Mouse (Mus musculus): ENCODE data around the gene Ism2. TPM values are rescaled to one million over a fixed set of nuclear protein-coding genes. Genes with fewer than 3 reads are reported as not detected.

Ism2 gene
- not detected in 2 replicates for polyA plus RNA-seq (2012)

DNA sequence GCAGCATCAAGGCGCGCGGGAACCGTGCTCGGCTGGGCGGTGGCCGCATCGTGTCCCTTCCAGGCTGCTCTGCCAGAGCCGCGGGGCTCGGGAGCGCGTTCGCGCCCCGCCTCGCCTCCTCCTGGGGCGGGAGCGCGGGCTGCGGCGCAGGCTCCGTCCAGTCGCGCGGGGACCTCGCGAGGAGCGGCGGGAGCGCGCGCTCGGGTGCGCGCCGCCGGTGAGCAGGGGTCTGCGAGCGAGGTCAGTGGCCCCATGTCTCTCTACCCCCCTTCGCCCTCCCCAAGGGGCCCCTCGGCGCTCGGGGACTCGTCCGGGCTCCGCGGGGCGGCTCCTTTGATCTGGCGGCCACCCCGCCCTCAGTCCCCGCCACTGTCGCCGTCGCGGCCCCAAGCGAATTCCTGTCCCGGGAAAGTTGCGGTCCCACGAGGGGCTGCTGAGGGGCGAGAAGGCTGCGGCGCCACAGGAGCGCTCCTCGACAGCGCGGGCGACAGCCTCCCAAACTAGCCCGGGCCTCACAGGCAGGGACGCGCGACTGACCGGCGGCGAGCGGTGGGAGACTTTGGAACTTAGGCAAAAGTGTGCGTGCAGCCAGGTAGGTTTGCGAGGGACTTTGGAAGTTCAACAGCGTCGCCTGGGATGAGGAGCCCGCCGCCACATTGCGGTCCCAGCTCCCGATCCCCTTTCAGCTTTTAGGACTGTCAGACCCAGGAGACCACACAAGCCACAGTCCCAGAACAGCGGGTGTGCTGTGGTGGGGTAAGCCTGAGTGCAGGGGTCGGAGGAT, at the start of gene Ism2:
TSS of gene Ism2 (minus strand) at position 49 of the 784 bp plus-strand sequence.
- no peak for TF ChIP-seq GATA1 (IDR thresholded peaks at IDR 0.05; ENCODE audit: low read length)

DNA sequence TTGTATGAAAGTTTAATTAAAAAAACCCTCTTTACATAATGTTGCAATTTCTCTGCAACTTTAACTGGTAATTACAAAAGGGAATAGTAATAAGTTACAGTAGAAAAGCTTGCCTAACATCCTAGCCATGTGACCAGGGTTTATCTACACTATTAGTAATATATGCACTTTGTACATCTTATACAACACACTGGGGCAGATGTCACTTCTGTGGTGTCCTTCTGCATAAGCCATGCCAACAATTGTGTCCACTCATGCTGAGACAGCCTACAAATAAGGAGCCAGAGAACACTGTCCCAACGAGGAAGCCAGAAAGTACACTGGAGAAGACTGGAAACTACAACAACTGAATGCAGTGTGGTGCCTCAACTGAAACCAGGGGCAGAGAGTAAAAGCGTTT, 48.5 kb upstream of the Ism2 start:
- no peak for TF ChIP-seq GATA1 (IDR thresholded peaks at IDR 0.05; ENCODE audit: low read length)

DNA sequence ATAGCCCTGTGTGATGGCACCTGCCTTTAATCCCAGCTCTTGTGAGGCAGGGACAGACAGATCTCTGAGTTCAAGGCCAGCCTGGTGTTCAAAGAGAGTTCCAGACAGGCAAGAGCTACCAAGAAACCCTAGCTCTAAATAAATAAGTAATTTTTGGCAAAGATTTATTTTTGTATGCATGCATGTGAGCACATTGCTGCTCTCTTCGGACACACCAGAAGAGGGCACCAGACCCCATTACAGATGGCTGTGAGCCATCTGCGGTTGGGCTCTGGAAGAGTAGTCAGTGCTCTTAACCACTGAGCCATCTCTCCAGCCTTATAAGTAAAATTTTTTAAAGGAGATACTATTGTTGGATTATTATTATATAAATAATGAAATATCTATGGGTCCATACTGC, 48.0 kb upstream of the Ism2 start:
- TF ChIP-seq GATA1 (IDR thresholded peaks at IDR 0.05; ENCODE audit: low read length) = no peak

DNA sequence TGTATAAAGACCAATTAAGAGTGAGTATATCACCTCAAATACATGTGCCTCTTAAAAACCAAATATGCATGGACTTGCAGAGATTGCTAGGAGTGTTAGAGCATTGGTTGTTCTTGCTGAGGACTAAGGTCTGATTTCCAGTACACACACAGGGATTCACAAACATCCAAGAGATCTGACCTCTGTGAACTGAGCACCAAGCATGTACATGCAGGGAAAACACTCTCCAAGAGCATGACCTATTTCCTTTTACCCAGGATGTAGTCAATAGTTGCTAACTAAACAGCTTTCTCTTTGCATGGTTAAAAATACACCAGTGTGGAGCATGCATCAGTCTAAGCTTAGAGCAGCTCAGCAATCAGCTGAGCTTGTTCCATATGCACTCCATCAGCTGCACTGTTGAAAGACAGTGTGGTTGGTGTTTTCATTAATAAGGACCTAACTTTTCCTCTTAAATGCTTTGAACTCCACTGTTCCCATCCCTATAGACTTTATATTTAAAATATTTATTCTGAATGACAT, 43.6 kb upstream of the Ism2 start:
- TF ChIP-seq GATA1 (IDR thresholded peaks at IDR 0.05; ENCODE audit: low read length) = no peak

DNA sequence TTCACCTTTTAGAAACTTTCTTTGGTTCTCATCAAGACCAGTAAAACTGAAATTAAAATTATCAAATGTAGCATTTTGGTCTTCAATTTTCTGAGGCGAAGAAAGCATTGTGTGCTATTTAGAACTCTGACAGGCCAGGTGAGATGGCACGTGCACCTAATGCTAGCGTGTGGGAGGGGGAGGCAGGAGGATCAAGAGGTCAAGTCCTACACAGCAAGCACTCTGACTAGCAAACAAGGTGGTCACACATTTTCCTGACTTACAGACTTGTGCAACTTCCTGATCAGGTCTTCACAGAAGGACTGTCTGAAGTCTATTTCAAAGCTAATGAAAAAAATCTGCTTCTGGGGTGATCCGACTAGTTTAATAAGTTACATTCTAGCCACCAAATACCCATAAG, 38.6 kb upstream of the Ism2 start:
- TF ChIP-seq GATA1 (IDR thresholded peaks at IDR 0.05; ENCODE audit: low read length) = no peak

DNA sequence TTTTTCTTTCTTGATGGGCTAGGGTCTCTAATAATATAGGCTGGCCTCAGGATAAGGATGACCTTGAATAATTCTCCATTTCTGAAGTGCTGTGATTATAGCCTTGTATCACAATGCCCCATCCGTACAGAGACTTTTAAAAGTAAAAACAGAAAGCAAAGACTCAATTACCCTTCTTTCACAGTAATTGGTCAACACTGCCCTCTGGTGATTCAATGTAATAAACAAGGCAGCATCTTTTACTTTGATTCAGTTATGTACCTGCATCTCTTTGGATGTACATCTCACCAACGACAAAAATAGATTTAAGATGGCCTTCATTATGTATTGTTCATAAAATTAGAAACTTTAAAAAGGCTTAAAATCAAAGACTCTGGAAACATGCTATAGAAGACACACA, 35.4 kb upstream of the Ism2 start:
- TF ChIP-seq GATA1 (IDR thresholded peaks at IDR 0.05; ENCODE audit: low read length) = no peak

DNA sequence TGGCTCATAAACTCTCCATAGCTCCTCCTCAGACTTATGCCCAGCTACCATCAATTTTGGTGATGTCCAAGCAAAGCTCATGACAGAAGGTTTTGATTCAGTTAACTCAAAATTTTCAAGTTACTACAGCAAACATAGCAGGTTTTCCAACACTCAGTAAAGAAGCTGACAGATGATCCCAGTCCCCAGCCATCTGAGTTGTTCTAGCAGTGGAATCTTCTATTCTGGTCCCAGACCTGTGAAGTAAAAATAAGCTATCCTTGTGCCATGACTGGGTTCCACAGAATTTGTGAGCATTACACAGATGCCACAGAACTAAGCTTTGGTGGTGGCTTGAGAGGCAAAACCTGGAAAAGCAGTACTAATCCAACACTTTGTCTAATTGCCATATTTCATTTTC, 34.3 kb upstream of the Ism2 start:
- TF ChIP-seq GATA1 (IDR thresholded peaks at IDR 0.05; ENCODE audit: low read length) = no peak

DNA sequence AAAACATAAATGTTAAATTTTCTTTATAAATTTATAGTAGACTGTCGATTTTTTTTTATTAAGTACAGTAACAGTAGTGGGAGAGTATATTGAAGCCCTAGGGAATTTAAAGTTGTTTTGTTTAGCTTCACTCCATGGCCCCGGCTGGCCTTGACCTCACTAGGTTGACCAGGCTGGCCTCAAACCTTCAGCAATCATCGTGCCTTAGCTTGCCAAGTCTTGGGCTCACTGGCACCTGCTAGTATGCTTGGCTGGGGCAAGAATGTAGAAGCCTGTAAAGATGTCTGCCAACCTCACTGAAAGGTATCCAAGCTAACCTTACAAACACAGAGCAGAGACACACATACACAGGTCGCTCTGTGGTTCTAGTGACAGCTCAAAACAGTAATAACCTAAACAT, 33.0 kb upstream of the Ism2 start:
- no peak for TF ChIP-seq GATA1 (IDR thresholded peaks at IDR 0.05; ENCODE audit: low read length)

DNA sequence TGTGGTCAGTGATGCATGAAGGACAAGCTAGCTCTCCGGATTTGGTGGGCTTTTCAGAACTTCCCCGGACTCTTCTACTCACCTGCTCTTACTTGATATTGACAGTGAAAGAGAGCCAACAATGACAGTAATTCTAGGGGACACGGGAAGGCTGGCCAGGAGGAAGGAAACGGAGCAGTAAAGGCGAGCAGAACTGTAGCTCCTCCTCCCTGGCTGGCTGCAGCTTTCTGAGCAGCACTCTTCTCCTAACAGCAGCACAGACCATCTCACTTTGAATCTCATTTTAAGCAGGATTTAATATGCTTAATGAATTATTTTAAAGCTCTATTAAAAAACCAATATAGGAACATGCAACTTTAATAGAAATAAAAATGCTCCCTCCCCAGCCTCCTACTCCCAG, 32.4 kb upstream of the Ism2 start:
- no peak for TF ChIP-seq GATA1 (IDR thresholded peaks at IDR 0.05; ENCODE audit: low read length)

DNA sequence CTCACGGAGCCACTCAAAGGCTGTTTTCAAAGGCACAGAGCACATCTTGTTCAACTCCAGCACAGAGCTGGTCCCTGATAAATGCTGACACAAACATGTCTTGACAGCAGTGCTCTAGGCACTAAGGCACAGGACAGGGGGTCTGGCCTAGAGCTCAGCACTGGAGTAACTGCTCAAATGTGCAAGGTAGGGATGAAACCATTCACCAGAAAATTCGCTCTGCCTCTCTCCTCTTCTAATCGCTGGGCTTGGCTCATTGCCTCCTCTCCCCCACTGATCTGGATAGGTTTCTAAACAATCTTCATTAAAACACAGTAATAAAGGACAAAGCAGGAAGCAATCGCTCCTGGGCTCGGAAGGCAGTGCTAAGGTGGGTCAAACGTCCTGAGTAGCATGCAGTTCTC, 31.6 kb upstream of the Ism2 start:
- no peak for TF ChIP-seq GATA1 (IDR thresholded peaks at IDR 0.05; ENCODE audit: low read length)

DNA sequence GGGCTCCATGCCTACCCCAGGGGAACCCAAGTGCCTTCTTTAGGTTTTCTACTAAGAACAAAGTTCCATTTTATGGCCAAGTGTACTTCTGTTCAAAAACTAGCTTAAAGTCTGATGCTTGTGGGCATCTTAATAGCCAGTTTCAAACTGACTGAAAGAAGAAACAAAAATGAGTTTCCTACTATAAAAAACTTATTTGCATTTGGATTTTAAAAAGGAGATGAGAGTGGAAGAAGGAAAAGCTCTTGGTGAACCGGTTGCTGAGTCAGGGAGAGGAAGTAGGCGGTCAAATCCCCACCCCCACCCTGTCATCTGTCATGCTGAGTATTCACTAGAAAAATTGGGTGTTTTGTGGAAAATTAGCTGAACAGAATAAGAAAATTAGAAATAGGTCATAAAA, 30.7 kb upstream of the Ism2 start:
- no peak for TF ChIP-seq GATA1 (IDR thresholded peaks at IDR 0.05; ENCODE audit: low read length)

DNA sequence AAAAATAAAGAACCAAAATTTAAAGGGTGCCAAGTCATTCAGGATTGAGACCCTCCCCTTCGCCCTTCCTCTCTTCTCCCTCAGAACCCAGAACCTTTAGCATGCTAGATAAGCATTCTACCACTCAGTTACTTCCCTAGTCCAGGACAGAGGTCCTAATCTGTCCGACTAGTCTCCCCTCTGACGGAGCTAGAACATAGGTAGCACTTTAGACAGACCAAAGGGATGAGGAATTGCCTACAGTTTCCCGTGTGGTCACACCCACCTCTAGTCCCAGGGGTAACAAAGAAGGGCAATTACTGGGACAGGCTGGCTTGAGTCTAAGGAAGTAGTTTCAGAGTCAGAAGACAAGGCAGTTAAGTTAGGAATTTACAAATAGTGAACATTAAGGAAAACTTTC, 28.5 kb upstream of the Ism2 start:
- TF ChIP-seq GATA1 (IDR thresholded peaks at IDR 0.05; ENCODE audit: low read length) = no peak

DNA sequence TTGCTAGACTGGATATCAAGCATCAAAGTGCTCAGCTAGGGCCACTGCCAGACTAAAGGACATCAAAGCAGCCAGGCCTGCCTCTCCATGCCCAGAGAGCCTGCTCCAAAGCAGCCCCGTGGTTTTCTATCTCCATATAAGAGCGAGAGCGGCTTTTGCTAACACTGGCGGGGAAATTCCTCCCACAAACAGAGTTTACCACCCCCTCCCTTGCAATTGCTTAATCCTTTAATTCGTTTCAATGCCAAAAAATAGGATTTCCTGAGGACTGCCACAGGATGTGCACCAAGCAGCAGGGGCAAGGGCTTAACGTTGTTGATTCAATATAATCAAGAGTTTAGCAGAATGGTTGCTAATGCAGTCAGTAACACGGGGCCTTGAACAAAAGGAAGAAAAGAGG, 28.1 kb upstream of the Ism2 start:
- no peak for TF ChIP-seq GATA1 (IDR thresholded peaks at IDR 0.05; ENCODE audit: low read length)

DNA sequence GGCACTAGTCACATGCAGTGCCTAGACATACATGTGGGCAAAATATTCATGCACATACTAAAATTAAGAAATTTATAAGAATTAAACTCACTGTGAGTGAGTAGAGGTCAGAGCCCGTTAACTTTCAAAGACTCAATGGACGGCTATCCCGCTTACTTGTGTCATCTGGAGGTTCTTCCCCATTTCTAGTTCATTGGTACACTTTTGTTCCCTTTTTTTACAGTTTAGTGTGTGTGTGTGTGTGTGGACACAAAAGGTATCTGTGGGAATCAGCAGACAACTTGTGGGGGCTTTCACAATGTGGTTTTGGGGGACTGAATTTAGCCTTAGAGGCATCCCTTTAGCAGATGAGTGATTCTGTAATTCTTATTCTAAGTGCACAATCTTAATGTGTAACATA, 25.9 kb upstream of the Ism2 start:
- TF ChIP-seq GATA1 (IDR thresholded peaks at IDR 0.05; ENCODE audit: low read length) = no peak

DNA sequence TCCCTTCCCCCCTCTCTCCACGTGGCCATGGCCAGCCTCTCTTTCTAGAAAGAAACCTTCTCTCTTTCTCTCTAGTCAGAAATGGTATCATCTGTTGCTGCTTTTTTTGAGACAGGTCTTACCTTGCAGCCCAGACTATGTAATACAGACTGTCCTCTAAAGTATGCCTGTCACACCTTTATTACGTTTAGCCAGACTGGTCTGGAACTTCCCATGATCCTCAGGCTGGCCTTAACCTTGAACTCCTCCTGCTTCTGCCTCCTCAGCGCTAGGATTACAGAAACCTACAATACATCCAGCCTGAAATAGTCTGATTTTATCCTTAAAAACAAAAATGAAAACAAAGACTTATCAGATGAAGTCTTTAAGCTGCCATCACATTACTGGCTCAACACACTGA, 19.7 kb upstream of the Ism2 start:
- TF ChIP-seq GATA1 (IDR thresholded peaks at IDR 0.05; ENCODE audit: low read length) = no peak

DNA sequence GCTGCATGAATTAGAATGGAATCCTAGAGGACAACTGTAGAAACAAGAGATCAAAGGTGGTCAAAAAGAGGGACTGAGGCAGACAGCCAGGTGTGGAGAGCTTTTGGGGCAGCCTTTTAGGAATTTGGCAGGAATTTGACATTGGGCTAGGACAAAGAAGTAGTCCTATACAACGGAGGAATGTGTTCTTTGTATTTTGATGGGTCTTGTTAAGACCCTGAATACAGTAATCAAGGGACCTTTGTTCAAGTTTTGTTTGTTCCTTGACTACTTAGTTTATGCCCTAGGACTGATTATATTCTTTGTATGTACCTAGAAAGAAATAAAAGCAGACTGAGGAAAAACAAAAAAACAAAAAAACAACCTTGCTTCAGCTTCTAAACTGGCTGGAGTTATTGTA, 18.4 kb upstream of the Ism2 start:
- no peak for TF ChIP-seq GATA1 (IDR thresholded peaks at IDR 0.05; ENCODE audit: low read length)

DNA sequence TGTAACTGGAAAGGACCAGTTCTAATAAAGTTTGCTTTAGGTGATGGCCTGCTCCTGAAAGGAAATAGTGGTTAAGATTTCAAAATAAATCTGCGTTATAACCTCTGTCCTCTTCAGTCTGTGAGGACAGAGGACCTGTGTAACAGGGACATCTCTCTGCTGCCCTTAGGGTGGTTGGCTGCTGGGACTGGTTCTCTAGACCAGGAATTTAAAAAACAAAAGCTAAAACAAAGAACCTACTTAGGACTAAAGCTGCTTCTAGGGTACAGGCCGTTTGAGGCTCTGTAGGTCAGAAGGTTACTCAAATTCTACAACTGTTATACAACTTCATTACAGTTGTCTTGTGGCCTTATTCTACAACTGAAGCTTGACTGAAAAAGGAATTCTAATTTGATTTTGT, 13.6 kb upstream of the Ism2 start:
- TF ChIP-seq GATA1 (IDR thresholded peaks at IDR 0.05; ENCODE audit: low read length) = no peak

Data from G1E-ER4 (cell line).